Mouse (Mus musculus): ENCODE measurements at regions not wholly inside any gene's neighbourhood (a gene's known extent, or its start where the extent isn't known, plus 50 kb on each side); places are given as distances from the start of the nearest gene placed in this dataset.

DNA sequence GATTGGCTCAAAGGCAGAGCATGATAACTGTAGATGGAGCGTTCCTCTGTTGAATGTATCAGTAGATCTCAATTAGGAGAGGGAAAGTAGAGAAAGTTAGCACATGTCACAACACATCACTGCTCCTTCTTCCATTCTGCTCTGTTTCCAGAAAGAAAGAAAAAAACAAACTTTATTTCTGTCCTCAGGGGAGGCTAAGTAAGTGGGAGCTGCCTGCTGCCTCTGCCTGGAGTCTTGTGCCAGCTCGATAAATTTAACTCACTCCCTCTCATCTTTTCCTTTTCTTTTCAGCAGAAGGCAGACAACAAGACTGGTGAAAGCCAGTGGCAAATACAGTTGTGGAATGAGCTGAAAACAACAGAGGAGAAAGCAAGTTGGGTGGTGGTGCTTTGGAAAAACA lies 517.5 kb upstream of the Gm21961 start:
- H3K9ac ChIP-seq = no peak overlapping the region
- WGBS = 56% methylated on average over 2 of the region's 2 CpGs
- ATAC-seq (replicated peaks; ENCODE audit: low FRiP score) = no peak
- no peak overlapping the region for H3K27ac ChIP-seq
- H3K4me1 ChIP-seq = no peaks in the 10 kb centered on the region
- H3K36me3 ChIP-seq = no peaks in the 10 kb centered on the region
- H3K9me3 ChIP-seq (replicated peaks) = no peaks in the 10 kb centered on the region
- H3K4me3 ChIP-seq (replicated peaks) = no peak overlapping the region
- no peaks in the 10 kb centered on the region for H3K27me3 ChIP-seq
- H3K4me2 ChIP-seq = no peak overlapping the region

- no peaks in the 10 kb centered on the region for H3K27me3 ChIP-seq
- WGBS = 84% methylated on average over 1 of the region's 1 CpGs
- no peak overlapping the region for H3K4me3 ChIP-seq (replicated peaks)
- no peak overlapping the region for H3K27ac ChIP-seq
- no peaks in the 10 kb centered on the region for H3K4me1 ChIP-seq
- H3K4me2 ChIP-seq = no peak overlapping the region
- no peak overlapping the region for H3K9ac ChIP-seq
- no peaks in the 10 kb centered on the region for H3K36me3 ChIP-seq
- ATAC-seq (replicated peaks; ENCODE audit: low FRiP score) = no peak
- H3K9me3 ChIP-seq (replicated peaks) = no peaks in the 10 kb centered on the region
Measured at GRCm38 (mm10) chr15:65502656-65503055, 488.0 kb upstream of the Gm21961 start.

DNA sequence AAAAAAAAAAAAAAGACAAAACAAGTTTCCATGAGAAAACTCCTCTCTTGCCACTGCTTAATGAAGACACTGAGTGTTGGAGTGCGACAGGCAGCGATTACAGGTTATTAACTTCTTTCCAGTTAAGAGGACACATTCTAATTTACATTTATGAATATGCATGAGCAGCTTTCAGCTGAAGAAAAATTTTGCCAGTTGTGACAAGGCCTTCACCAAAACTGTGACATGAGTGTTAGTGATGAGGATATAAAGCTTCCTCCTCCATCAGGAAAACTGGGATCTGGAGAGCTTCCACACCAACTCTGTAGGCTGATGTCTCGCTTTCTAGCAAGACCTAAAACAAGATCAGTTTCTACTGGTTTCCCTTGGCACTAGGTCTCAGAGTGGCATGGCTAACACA lies 464.2 kb upstream of the Gm21961 start:
- H3K9me3 ChIP-seq (replicated peaks) = no peaks in the 10 kb centered on the region
- no peaks in the 10 kb centered on the region for H3K36me3 ChIP-seq
- H3K4me3 ChIP-seq (replicated peaks) = no peak overlapping the region
- H3K4me2 ChIP-seq = no peak overlapping the region
- H3K9ac ChIP-seq = no peak overlapping the region
- H3K4me1 ChIP-seq = no peaks in the 10 kb centered on the region
- WGBS = 85% methylated on average over 3 of the region's 3 CpGs
- no peaks in the 10 kb centered on the region for H3K27me3 ChIP-seq
- H3K27ac ChIP-seq = no peak overlapping the region
- no peak for ATAC-seq (replicated peaks; ENCODE audit: low FRiP score)

DNA sequence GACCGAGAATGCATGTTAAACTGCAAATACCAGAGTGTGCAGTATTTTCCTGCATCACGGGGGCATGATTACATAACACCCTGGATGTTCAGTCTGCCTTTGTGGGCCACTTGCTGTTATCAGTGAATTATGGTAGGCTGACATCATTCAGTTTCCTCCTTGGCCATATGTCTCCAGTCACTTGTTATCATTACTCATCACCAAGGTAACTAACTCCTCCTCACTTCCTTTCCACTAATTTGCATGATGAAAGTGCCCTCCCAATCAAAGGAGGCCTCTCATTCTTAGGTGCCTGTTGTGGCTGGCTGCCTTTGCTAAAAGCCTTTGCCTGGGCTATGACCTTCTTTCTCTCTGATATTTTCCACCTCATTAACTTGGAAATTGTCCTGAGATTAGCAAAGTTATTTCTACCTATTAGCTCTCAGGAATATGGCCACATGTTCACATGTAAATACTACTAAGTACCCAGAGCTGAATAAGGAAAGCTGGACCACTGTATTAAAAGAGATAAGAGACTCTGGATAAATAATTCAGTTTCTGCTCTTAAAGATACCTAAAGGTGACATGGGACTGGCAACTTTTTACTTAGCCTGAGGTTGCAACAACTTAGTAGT lies 440.6 kb upstream of the Gm21961 start:
- H3K4me3 ChIP-seq (replicated peaks) = no peak overlapping the region
- H3K36me3 ChIP-seq = no peaks in the 10 kb centered on the region
- no peaks in the 10 kb centered on the region for H3K9me3 ChIP-seq (replicated peaks)
- no peak overlapping the region for H3K4me2 ChIP-seq
- WGBS = 23% methylated on average over 2 of the region's 2 CpGs
- no peak overlapping the region for H3K9ac ChIP-seq
- no peaks in the 10 kb centered on the region for H3K27me3 ChIP-seq
- H3K27ac ChIP-seq = no peak overlapping the region
- ATAC-seq (replicated peaks; ENCODE audit: low FRiP score) = peak; percentile 60; the same call in 1 of the 2 replicates
- no peaks in the 10 kb centered on the region for H3K4me1 ChIP-seq

- Histone ChIP-seq H3K9ac (no peak overlapping the region), H3K4me1 (no peaks in the 10 kb centered on the region), H3K9me3 (replicated peaks) (no peaks in the 10 kb centered on the region), H3K36me3 (no peaks in the 10 kb centered on the region), H3K4me2 (no peak overlapping the region), H3K27ac (no peak overlapping the region), H3K27me3 (no peaks in the 10 kb centered on the region), H3K4me3 (replicated peaks) (no peak overlapping the region)
- 73% methylated on average over 4 of the region's 4 CpGs for WGBS
- no peak for ATAC-seq (replicated peaks; ENCODE audit: low FRiP score)
Measured at GRCm38 (mm10) chr15:65452258-65453028, 437.7 kb upstream of the Gm21961 start.

DNA sequence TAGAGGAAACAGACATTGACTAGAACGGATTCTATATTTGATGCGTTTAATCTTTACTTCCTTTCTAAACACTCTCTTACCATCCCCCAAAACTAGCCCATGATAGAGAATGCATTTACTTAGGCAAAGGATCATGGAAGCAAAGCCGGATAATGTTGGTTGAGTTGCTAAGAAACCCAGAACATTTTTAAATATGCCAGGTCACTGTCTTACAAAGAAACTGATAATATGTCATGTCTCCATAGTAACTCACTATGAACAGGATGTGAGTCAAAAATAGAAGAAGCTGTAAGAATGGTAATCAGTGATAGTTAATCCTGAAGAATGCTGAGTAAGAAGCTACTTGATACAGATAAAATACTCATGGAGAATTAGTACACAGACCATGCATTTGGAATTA lies 405.0 kb upstream of the Gm21961 start:
- no peak overlapping the region for H3K9ac ChIP-seq
- H3K36me3 ChIP-seq = no peaks in the 10 kb centered on the region
- no peak overlapping the region for H3K4me2 ChIP-seq
- no peaks in the 10 kb centered on the region for H3K9me3 ChIP-seq (replicated peaks)
- ATAC-seq (replicated peaks; ENCODE audit: low FRiP score) = no peak
- no peak overlapping the region for H3K4me3 ChIP-seq (replicated peaks)
- 87% methylated on average over 3 of the region's 3 CpGs for WGBS
- no peaks in the 10 kb centered on the region for H3K27me3 ChIP-seq
- H3K4me1 ChIP-seq = no peaks in the 10 kb centered on the region
- no peak overlapping the region for H3K27ac ChIP-seq

All from kidney, embryonic 15.5 days (tissue).